Mouse (Mus musculus): Measurements from ENCODE around the gene Olfr1469. TPM values are rescaled to one million over a fixed set of nuclear protein-coding genes. Genes with fewer than 3 reads are reported as not detected.
"Not testable (repeated sequence)": the region's sequence is repeated elsewhere in the genome, so short reads cannot be mapped to it uniquely, and the experiment has no call there.

The Olfr1469 gene
- not detected for total RNA-seq (2021)
- long read RNA-seq, experiment 1, result 0 reads
- long read RNA-seq, experiment 2, result 0 reads

DNA sequence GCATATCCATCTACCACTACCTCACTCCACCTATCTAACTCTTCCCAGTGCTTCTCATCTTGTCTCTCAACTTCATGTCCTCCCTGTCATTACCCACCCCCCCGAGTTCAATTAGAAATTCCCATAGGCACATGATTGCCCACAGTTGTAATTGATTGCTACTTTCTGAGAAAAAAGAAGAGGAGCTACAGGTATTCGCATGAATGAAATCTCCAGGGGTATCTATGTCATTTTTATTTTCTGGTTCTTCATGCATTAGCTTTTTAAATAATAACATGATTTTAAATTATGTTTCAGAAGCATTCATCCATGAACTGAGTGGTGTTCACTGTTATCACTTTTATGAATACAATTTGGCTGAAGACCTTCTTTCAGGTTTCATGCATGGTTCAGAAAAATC lies at the start of gene Olfr1469:
TSS of gene Olfr1469 (plus strand) at position 301 of the 400 bp plus-strand sequence.
- DNase-seq, result no peak

DNA sequence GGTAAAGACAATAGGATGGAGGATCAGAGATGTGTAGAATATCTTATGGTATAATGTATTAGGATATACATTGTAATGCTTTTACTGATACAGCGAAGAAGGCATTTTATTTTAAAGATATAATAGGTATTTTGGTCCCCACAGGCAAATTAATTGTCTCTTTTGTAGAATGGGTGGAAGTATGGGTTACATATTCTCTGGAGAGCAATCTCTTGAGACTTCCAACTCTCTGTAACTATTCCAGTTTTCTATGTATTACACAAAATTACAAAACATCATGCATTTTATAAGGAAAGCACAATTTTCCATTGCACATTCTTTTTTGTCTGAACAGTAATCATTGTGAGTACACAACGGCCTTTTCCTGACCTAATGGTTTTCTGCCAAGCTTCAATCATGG lies 45.7 kb upstream of the Olfr1469 start, which contains the start of gene Olfr1467:
TSS of gene Olfr1467 (plus strand) at position 301 of the 400 bp plus-strand sequence.
- DNase-seq, result no peak

DNA sequence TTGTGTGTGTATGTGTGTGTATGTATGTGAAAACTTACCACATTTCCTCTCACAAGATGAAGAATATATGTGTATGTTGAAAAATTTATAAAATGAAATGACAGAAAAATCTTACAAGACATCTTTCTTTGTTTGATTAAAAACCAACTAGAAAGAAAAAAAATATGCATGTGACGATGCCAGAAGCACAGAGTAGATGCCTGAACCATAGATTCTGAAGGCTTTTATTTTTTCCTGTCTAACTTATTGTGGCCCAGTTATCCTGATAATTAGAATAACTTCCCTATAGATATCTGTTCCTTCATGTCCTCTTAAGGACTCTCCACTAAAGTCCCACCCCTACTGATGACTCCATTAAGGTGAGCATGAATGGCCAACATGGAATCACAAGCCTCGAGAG lies 35.5 kb downstream of the Olfr1469 start, which contains the start of gene Olfr1471:
TSS of gene Olfr1471 (plus strand) at position 301 of the 400 bp plus-strand sequence.
- not testable (repeated sequence) for DNase-seq

DNA sequence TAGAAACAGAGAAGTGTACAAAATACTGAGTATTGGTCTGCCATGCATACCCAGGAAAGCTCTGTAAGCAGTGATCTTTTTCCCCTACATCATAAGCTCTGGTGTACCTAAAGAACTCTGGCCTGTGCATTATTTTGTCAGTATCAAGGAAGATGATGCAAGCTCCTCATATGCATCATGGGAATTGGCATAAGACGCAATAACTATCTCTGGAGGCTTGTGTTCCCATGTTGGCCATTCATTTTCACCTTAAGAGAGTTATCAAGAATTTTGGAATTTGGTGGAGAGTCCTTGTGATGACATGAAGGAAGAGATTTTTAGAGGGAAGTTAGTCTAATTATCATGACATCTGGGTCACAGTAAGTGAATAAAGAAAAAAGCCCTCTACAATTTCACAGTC lies 48.3 kb downstream of the Olfr1469 start, which contains the start of gene Olfr1472:
TSS of gene Olfr1472 (minus strand) at position 101 of the 400 bp plus-strand sequence.
- DNase-seq, result no peak

Other genes with a start within 250 kb of the Olfr1469 start
- gene Olfr1461, start 244.8 kb upstream of the Olfr1469 start, total RNA-seq (2021), result not detected
- not detected for gene Olfr1462, start 222.1 kb upstream of the Olfr1469 start, total RNA-seq (2021)
- gene Olfr1463, start 176.5 kb upstream of the Olfr1469 start, total RNA-seq (2021), result not detected
- gene Olfr1465, start 92.3 kb upstream of the Olfr1469 start, total RNA-seq (2021), result not detected
- not detected for gene Olfr1466, start 69.0 kb upstream of the Olfr1469 start, total RNA-seq (2021)
- not detected for gene Olfr1467, start 45.6 kb upstream of the Olfr1469 start, total RNA-seq (2021)
- gene Olfr1471, start 35.6 kb downstream of the Olfr1469 start, total RNA-seq (2021), result not detected
- not detected for gene Olfr1472, start 48.2 kb downstream of the Olfr1469 start, total RNA-seq (2021)
- not detected for gene Olfr1474, start 61.7 kb downstream of the Olfr1469 start, total RNA-seq (2021)
- not detected for gene Olfr1475, start 72.3 kb downstream of the Olfr1469 start, total RNA-seq (2021)
- not detected for gene Olfr1477, start 92.7 kb downstream of the Olfr1469 start, total RNA-seq (2021)
- gene Olfr1480, start 120.1 kb downstream of the Olfr1469 start, total RNA-seq (2021), result not detected
- gene Olfr1484, start 175.7 kb downstream of the Olfr1469 start, total RNA-seq (2021), result not detected
- not detected for gene Olfr1487, start 209.5 kb downstream of the Olfr1469 start, total RNA-seq (2021)
- gene Olfr1489, start 223.8 kb downstream of the Olfr1469 start, total RNA-seq (2021), result not detected
- not detected for gene Olfr1490, start 243.2 kb downstream of the Olfr1469 start, total RNA-seq (2021)